Mouse (Mus musculus) stomach, postnatal 0 days (tissue): Measurements from ENCODE around the gene Thegl.

Experiments used
- CTCF ChIP-seq: IDR thresholded peaks from 2 replicates; pipeline ENCODE4 v1.5.1; 2016; ENCODE audit warnings: antibody characterized with exemption, low read depth, mild to moderate bottlenecking, moderate library complexity
- EP300 ChIP-seq: optimal IDR thresholded peaks from 2 replicates; pipeline ENCODE3; 2016; ENCODE audit warnings: antibody characterized with exemption

GRCm38 (mm10) chr5:77071626-77072025 is 55.8 kb downstream of the Thegl start:
- peak; percentile 56 for TF ChIP-seq CTCF
- no peak for TF ChIP-seq EP300
